Mouse (Mus musculus) thymus, postnatal 4 days (tissue): ENCODE measurements at regions not wholly inside any gene's neighbourhood (a gene's known extent, or its start where the extent isn't known, plus 50 kb on each side); places are given as distances from the start of the nearest gene placed in this dataset.

Experiments
- DNase-seq: peaks from one replicate; pipeline ENCODE4 v3.0.0; 2021

DNA sequence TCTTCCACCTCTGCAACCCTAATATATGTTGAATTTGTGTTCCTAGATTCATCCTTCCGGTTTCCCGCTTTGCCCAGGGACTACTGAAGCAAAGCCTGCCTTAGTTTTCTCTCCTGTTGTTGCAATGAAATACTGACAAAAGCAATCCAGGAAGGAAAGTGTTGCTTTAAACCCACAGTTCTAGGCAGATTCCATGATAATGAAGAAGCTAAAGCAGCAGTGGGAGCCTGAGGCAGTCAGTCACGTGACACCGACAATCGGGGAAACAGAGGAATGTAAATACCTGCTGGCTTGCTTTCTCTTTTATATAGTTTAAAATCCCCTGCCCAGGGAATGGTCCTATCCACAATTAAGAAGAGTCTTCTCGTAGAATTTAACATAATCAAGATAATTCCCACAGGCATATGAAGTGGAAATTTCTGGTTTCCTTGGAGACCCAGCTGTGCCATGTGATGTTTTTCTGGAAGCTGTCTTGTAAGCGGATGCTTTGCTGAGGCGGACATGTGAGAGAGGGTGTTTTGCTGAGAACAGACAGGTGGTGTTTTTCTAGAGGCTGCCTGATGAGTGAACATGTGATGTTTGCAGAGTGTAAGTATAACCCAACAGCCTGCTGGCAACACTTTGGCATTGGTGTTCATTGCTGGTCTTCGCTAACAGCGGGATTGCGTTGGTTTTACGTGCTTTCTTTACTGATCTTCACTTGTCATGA, 398.0 kb downstream of the Prim2 start:
- DNase-seq, result no peak

DNA sequence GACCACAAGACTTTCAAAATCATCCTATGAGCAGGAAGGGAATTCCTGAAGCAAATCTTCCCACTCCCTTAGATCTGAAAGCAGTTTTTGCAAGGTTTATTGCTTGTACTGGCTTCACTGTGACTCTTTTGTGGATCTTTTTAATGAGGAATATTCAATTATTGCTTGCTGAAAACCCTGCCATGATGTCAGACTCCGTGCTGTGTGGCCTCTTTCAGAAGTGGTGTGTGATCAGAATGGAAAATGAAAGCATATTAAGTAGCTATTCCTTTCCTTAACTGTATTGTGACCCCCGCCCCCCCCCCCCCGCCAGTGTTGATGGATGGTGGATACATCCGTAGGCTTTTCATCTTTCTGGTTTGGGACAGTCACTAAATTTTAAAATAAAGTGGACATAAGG, 400.4 kb downstream of the Prim2 start:
- DNase-seq, result no peak

DNA sequence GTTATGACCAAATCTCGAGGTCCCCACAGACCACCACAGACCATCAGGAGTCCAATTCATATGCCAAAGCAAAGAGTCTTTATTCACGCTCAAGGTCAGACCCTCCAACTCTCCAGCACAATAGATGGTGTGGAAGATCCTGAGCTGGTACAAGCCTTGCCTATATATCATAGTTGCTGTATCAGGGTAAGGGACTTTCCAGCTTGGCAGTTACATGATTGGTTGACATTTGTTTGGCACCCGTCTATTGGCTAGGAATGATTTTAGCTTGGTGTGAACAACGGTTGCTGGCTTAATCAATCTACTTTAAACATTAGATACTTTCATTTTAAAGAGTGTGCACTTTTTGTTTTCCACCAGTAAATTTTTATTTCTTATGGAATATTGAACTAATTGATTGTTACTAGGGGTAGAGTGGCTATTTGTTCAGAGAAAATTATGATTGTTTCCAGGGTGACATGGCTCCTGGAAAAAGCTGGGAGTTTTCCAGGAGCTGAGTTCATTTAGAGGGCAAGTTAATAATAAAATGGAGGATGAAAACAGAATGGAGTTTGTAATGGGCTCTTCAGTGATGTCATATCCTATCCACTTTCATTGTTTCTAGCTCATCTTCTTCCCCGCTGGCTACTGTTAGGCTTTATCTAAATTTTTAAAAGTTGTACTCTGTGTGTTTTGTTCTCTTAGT, 403.7 kb downstream of the Prim2 start:
- DNase-seq, result no peak

DNA sequence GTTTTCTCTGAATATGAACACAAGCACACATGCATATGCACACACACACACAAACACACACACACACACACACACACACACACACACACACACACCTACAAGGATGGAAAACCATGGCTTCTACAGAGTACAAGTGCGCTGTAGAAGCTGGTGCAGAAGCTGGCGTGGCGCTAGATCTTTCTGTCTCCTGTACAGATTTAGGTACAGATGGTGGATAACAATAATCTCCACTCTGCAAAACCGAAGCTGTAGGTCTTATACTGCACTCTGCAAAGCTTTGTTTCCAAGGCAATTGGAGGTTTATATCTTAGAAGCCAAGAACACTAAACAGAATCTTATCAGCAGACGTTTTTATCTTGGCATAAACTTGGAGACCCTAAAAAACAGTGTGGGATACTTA, 420.1 kb downstream of the Prim2 start:
- no peak for DNase-seq

DNA sequence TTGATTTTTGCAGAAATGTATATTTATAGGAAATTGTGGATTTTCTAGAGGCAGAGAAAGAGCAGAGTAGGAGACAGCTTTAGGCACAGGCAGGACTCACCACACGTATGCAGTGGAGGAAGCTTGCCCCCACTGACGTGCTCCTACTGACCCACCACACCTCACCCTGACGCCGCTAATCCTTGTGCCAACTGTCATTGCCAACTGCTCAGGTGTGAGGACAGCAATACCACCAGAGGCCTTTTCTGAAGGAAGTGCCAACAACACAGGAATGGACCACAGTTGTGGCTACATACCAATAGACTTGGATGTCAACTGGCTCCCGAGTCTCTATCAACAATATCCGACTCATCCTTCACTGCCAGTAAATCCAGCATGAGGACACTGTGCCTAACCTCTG, 422.5 kb downstream of the Prim2 start:
- no peak for DNase-seq

DNA sequence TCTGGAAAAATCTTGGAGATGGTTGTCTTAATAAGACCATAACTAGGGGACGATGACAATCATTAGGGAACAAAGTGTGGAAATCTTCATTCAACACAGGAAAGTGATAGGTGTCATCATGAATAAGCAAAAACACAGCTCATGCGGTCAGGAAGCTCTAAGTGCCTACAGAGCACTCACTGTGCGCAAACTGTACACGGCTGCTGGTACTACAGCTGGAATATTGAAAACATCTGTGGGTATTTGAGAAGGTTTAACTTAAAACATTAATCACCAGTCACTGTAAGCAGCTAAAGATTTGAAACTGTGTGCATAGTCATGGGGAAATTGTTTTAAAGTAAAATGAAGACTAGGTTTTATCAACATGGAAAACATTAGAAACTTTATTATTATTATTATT, 424.4 kb downstream of the Prim2 start:
- no peak for DNase-seq

DNA sequence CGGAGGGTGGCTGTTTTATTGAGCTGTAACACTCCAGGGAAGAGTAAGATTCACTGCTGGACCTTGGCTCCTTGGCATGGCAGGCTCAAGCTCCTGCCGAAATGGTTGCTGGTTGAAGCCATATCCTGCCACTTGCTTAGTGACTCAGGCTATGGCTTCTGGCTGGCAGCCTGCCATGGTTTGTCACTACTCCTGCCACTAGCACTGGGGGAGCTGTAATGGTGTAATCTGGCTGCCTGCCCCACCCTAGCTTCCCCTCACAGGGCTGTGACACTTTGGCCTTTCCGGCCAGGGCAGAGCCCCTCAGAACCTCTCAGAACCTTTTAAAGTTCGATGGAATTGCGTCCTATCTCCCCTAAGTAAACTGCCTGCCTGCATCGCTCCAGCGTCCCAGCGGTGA, 424.9 kb downstream of the Prim2 start:
- no peak for DNase-seq

DNA sequence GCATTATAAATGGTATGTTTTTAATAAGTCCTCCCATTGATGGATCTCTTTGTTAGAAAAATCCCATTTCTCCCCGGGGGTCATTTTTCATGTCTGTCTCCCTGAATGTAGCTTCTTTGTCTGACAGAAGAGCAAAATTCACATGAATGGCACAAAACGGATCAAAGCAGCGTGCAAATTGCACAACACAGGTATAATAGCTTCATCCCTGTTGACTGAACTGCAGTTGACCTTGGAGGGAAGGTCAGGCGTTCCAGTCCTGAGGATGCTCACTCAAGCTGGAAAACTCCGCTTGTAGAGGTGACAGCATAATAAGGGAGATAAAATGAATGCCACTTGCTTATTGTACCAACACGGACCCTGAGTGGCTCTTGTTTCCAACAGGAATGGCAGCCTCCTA, 446.6 kb downstream of the Prim2 start:
- DNase-seq, result no peak

DNA sequence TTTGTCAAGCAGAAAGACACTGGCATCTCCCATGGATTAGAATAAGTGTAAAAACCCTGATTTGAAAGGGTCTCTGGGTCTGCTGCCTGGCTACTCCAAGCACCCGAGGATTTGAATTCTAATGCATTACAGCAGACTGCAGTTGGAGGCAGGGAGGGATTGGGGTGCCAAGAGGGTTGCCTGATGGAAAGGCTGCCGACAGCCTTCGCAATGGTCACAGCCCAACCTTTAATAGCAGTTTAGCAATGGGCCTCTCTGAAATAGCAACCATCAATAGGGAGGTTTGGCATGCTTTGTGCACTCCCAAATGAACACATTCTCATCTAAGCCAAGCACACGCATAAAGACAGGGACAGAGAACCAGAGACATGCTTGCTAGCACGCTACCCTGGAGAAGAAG, 454.8 kb downstream of the Prim2 start:
- no peak for DNase-seq

DNA sequence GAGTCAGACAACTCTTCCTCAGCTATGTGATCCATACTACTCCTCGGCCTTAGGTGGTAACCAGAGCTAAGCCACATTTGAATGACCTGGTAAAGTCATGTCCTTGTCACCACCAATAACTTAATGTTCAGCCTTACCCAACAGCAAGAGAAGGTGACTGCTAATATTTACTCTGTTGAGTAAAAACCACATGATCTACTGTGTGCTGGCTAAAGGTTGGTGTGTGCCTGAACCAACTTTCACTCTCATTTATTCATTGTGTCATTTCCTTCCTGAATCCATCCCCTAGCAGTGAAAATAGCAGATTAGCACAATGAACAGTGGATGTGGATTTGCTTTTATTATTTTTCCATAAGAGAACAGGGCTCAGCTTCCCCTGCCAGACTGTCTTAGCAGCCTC, 455.2 kb downstream of the Prim2 start:
- DNase-seq, result no peak

DNA sequence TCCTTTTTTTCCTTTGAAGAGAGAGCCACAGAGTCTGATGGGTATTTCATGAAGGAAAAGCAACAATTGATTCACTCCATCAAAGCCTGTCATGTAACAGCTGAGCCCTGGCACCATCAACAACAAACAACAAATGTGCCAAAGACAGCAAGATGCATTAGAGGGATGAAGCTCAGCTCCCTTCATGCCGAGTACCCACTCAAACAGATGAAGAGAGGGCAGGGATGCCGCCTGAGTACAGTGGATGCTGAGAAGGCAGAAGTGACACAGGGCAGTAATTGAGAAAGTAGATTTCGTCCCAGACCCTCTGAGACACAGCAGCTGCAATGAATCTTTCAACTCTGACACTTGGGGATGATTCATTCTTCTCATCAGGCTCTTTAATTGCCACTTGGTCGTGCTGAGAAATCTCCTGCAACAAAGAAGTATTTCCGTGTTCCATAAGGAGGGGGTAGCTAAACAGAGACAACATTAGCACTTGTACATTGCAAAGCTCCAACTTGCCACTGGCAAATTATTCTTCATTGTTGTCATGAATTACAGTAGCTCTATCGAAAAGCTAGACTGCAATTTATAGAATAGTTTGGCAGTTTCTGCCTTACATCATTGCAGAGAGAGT, 467.9 kb downstream of the Prim2 start:
- no peak for DNase-seq

DNA sequence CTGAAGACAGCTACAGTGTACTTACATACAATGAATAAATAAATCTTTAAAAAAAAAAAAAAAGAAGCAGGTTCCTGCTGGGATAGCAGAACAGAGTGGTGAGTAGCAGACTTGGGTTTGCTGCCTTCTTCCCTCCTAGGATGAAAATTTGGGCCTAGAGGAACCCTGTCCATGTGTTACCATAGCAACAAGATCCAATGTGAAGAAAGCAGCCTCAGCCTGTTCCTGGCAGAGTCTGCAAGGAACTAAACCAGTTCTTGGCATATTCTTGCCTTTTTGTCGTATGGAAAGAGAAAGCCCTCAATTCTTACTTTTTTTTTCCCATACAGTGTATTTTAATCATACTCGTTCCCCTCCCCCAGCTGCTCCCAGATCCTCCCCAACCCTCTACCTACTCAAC, 474.5 kb downstream of the Prim2 start:
- no peak for DNase-seq

DNA sequence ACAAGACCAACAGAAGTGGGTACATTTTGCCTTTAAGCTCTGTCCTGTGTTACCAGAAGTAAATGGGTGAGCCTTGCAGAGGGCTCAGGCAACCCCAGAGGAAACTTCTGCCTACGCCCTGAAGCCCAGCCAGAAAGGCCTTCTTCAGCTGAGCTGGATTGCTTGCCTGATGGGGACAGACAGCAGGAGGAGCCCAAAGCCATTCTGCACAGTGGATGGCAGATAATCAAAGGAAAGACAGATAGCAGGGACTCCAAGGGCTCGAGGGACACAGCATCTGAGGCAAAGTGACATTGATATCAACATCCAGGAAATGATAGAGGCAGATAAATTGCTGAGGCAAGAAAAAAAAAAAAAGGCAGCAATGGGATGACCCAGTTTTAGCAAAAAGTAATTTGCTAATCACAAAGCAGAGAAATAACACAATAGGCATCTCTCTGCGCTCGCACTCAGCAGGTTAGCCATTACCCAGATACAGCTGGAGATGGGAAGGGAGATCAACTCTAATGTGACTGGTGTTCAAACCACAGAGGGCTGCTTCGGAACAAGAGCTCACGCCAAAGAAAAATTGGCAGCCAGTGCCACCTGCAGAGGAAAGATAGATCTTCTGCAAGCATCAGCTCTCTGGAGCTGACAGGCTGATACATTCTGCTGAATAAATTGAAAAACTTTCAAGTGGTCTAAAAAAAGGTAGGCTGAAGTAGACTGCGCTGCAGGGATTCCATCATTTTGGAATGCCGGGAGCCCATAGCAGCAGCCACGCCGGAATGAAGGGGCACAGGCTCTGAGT, 494.8 kb downstream of the Prim2 start:
- DNase-seq, result no peak

DNA sequence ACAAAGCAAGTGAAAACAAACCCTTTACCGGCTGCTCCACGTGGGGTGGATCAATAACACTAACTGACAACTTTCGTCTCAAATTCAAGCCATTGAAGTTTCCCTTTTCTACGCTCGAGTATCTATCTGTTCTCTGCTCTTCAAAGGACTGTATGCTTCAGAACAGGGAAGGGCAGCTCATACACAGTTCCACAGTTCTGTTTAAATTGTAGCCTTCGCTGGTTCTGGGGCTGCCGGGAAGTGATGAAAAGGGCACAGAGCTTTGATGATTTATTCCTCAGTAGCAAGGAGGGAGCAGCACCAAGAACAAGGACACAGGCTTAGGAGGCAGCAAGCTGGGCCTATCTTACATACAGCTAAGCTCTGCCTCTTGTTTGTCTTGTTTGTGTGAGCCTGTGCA, 532.6 kb downstream of the Prim2 start:
- DNase-seq, result no peak

DNA sequence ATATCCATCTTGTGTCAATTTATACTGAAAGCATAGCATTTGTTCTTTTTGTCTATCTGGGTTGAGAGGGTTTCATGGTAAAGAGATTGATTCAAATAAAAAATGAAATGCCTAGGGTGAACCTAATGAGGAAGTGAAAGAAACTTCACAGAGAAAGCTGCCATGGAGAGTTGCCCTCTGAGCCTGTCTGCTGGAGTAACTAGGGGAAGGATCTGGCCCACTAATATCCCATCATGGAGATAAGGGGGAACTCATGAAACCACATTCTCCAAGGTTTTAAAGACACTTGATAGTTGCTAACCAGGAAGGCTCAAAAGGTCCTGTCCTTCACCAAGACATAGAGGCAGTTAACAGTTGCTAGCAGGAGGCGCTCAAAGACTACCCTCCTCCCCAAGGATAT, 539.2 kb downstream of the Prim2 start:
- no peak for DNase-seq

DNA sequence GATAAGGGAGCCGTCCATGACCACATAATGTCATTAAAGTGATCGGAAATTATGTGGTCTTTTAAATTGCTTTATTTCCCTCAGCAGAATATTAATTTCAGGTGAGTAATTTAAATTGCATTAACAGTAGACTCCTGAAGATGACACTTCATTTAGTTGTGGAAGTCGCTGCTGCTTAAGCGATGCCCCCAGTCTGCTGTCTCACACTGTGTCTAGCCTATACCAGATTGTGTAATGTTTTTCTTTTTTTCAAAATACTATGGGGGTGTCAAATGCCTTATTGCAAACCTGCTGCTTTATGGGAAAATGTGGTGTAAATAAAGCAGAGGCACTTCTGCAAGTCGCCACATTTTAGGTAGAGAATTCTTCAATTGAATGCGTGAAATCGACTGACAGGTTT, 544.5 kb downstream of the Prim2 start:
- no peak for DNase-seq

DNA sequence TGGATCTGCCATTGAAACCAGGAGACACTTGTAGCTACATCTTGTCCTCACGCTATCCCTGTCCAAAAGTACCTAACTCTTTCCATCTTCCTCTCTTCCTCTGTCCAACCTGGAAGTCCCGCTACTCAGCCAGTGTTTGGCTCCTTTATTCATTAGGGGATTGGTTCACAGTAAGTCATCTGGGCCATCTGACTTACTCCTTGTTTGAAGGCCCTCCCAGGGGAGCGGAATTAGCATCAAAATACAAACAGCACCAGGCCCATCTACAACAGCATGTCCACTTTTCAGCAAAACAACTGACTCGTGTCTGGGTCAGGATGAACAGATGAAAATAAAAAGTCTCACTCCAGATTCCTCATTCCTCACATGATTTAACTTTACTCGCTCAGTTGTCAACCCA, 559.2 kb upstream of the Gm5415 start:
- DNase-seq, result no peak

DNA sequence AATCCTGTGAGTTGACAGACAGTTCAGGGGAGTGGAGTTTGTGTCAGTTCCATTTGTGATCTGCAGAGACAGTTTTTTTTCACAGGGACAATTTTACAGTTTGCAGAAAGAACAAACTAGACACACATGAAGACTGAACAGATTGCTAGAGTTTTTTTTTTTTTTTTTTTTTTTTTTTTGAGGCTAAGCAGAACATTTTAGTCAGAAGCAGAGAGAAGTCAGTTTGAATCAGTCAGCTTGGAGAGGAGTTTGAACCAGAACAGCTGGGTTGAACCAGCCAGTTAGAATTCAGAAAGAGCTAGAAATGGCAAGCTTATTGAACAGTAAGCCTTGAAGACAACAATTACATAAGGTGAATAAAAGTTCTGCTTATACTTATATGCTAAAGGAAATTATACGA, 557.2 kb upstream of the Gm5415 start:
- DNase-seq, result no peak

DNA sequence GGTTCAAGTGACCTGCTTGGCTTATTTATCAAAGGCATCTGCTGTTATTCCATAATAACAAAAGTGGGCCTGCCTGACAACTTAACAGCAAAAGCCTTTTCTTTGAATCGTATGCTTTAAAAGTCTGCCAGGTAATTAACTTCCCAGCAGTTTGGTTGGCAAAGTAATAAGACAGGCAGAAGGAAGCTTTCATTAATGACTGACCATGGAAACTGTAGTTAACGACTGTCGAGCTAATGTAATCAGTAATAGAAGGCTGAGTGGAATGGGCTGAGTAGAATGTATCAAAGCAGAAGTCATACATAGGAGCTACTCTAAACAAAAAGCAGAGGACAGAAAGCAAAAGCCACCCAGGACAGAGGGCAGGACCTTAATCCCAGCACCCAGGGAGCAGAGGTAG, 551.0 kb upstream of the Gm5415 start:
- DNase-seq, result no peak

DNA sequence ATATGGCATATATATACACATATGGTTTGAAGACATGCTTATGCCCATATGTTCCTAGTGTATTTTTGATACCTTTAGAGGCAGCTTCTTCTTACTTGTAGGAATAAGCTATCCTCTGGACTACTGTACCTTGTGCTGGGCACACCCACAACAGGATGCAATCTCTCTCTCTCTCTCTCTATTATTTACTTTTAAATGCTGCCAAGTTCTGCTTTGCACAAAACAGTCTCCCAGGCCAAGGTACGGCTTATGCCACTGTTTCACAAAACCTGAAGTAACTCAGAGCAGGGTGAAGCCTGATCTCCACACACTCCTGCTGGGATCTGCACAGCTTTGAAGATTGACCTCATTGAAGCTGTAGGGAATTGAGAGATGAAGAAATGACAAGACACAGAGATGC, 549.8 kb upstream of the Gm5415 start:
- DNase-seq, result no peak

DNA sequence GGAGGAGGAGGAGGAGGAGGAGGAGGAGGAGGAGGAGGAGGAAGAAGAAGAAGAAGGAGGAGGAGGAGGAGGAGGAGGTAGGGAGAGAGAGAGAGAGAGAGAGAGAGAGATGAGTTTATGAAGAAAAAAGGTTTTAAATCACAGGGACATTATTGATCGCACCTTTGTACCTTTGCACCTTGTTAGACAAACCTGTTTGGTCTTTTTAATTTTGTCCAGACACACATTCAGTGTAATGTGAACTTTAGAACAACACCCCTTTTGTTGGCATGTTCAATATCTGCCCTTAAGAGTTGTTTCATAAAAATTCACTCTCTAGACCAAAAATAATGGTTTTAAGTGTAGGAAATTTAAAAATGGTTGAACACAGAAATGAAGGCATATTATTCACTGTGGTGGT, 527.5 kb upstream of the Gm5415 start:
- DNase-seq, result no peak

DNA sequence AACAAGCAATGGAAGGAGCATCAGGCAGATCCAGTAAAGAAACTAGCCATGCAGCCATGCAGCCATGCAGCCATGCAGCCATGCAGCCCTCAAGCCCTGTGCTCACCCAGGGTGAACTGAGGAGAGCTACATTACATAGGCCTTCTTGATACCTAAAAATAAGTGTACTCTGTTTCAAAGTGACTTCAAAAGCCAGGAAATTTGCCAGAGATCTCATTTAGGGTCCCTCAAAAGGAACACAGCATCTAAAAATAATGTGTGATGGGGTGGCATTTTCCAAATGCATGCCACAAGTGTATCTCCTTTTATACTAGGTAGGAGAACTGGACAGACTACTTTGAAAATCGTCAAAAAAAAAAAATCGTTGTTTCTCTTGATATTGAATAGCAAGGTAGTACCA, 510.9 kb upstream of the Gm5415 start:
- no peak for DNase-seq

DNA sequence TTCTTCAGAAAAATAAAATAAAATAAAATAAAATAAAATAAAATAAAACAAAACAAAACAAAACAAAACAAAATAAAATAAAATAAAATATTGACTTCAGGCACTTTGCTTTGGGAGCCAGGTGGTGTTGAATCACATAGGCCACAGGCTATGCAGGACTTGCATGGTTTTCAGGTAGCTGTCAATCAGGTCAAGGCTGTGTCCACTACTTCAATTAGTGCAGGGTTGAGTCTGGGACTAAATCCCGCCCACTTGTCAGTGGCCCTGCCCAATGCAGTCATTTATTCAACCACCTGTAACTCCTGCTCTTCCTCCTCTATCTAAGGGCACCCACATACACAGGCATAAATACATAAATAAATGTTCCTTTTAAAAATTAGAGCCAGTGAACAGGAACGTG, 497.3 kb upstream of the Gm5415 start:
- DNase-seq, result no peak

DNA sequence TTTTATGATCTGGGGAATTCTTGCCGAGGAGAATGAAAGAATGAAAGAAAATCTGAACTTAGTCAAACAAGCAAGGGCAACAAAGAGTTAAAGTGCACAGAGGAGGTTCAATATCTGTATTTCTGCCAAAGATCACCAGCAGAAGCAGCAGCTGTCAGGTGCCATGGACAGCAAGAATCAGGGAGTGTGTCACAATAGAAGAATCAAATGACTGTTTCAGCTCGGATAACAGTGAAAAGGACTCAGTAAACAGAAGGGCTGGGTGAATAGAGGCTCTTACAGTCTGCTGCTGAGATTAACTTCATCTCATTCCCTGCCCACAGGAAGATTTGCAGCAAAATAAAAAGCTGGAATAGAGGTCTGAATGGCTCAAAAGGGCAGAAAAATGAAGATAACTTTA, 495.3 kb upstream of the Gm5415 start:
- no peak for DNase-seq
